In the genomic region with DNA sequence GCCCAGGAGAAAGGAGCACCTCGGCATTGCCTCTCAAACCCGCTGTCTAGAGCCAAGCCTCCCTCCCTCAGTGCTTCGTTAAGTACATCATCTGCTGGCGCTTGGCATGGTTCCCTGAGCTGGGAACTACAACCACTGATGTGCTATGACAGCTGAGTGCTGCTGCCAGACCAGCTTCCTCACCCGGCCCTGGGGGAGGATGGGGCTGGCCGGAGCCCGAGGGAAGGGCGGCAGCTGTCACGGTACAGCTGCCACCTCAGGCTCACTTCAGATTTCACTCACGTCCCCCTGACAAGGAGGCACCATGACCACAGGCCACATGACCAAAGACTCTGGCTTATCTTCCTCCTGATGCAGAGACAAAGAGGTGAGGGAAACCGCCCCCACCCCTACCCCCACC, we compare ENCODE assay signal across 8 mouse cellular contexts. TPM values are rescaled to one million over a fixed set of nuclear protein-coding genes. Genes with fewer than 3 reads are reported as not detected.
DNase-seq lines count a peak whose midpoint lies in the region; ATAC-seq and TF ChIP-seq lines count a peak whose summit lies in the region.

No protein-coding gene starts in this region.

- DNase-seq in urinary bladder, postnatal 36 days (ENCODE audit: low spot score in 2 of 2), result peak; percentile 37 to 74
- no peak for DNase-seq in urinary bladder, postnatal 10 days (ENCODE audit: low spot score)
- peak; percentile 47 for DNase-seq in liver, postnatal 0 days
- no peak for DNase-seq in embryo, embryonic 10 days (ENCODE audit: low spot score)

- no peak for TF ChIP-seq EP300 in liver, postnatal 0 days (IDR thresholded peaks at IDR 0.05; ENCODE audit: low read depth)

- peaks cover 76% of the 10 kb centered on the region for H3K4me1 ChIP-seq in forebrain, embryonic 13.5 days
- H3K4me1 ChIP-seq in heart, embryonic 14.5 days (ENCODE audit: control insufficient read depth in 2 of 2, insufficient read depth in 2 of 2, low read length in 2 of 2), result peaks cover 79 to 91% of the 10 kb centered on the region in 2 experiments
- H3K4me1 ChIP-seq in kidney, embryonic 16.5 days (ENCODE audit: insufficient read depth, low read length), result peaks cover 38% of the 10 kb centered on the region
- peaks cover 27% of the 10 kb centered on the region for H3K4me1 ChIP-seq in liver, postnatal 0 days (ENCODE audit: insufficient read depth)
- H3K4me1 ChIP-seq in neural tube, embryonic 15.5 days, result peaks cover 45% of the 10 kb centered on the region

- WGBS in forebrain, embryonic 13.5 days, result 14% methylated on average over 11 of the region's 11 CpGs
- 15% methylated on average over 11 of the region's 11 CpGs for WGBS in heart, embryonic 14.5 days
- 15% methylated on average over 11 of the region's 11 CpGs for WGBS in kidney, embryonic 16.5 days
- WGBS in liver, postnatal 0 days (ENCODE audit: insufficient replicate concordance), result 13% methylated on average over 11 of the region's 11 CpGs
- WGBS in neural tube, embryonic 15.5 days, result 18% methylated on average over 11 of the region's 11 CpGs

- H3K27me3 ChIP-seq in forebrain, embryonic 13.5 days, result no peaks in the 10 kb centered on the region
- H3K27me3 ChIP-seq in heart, embryonic 14.5 days (ENCODE audit: control insufficient read depth, insufficient read depth, low read length), result no peaks in the 10 kb centered on the region
- H3K27me3 ChIP-seq in kidney, embryonic 16.5 days (ENCODE audit: insufficient read depth, low read length), result no peaks in the 10 kb centered on the region
- no peaks in the 10 kb centered on the region for H3K27me3 ChIP-seq in liver, postnatal 0 days (ENCODE audit: insufficient read depth, low read length)
- H3K27me3 ChIP-seq in neural tube, embryonic 15.5 days (replicated peaks), result no peaks in the 10 kb centered on the region

- TF ChIP-seq CTCF in liver, postnatal 0 days (IDR thresholded peaks at IDR 0.05; ENCODE audit: low read depth), result no peak

- peak; percentile 90 for ATAC-seq in forebrain, embryonic 13.5 days
- peak; percentile 77 for ATAC-seq in heart, embryonic 14.5 days (ENCODE audit: insufficient number of reproducible peaks, insufficient read depth, low FRiP score, low read depth)
- ATAC-seq in kidney, embryonic 16.5 days (ENCODE audit: low FRiP score, low TSS enrichment), result peak; percentile 79
- ATAC-seq in liver, postnatal 0 days, result peak; percentile 8; the same call in 1 of the 2 replicates
- peak; percentile 55 for ATAC-seq in neural tube, embryonic 15.5 days (ENCODE audit: low FRiP score)

- H3K9me3 ChIP-seq in forebrain, embryonic 13.5 days (replicated peaks), result no peaks in the 10 kb centered on the region
- peaks cover 6% of the 10 kb centered on the region; the same call in 1 of the 2 replicates for H3K9me3 ChIP-seq in heart, embryonic 14.5 days (ENCODE audit: control insufficient read depth, low read length)
- peaks cover 6% of the 10 kb centered on the region; the same call in 1 of the 2 replicates for H3K9me3 ChIP-seq in kidney, embryonic 16.5 days (ENCODE audit: low read length)
- H3K9me3 ChIP-seq in liver, postnatal 0 days (ENCODE audit: low read length), result no peaks in the 10 kb centered on the region
- no peaks in the 10 kb centered on the region for H3K9me3 ChIP-seq in neural tube, embryonic 15.5 days (replicated peaks)

- H3K36me3 ChIP-seq in forebrain, embryonic 13.5 days (ENCODE audit: poor library complexity, severe bottlenecking), result peaks cover 12% of the 10 kb centered on the region; the same call in 1 of the 2 replicates
- H3K36me3 ChIP-seq in heart, embryonic 14.5 days (ENCODE audit: control insufficient read depth, insufficient read depth, low read length), result no peaks in the 10 kb centered on the region; the same call in 1 of the 2 replicates
- H3K36me3 ChIP-seq in kidney, embryonic 16.5 days (ENCODE audit: insufficient read depth, low read length), result no peaks in the 10 kb centered on the region
- H3K36me3 ChIP-seq in liver, postnatal 0 days (replicated peaks; ENCODE audit: insufficient read depth, low read length), result peaks cover 8% of the 10 kb centered on the region; the same call in 1 of the 2 replicates
- H3K36me3 ChIP-seq in neural tube, embryonic 15.5 days, result no peaks in the 10 kb centered on the region

- H3K4me3 ChIP-seq in forebrain, embryonic 13.5 days, result no peak overlapping the region
- H3K4me3 ChIP-seq in heart, embryonic 14.5 days (ENCODE audit: control insufficient read depth in 1 of 2, insufficient read depth in 1 of 2, low read depth in 1 of 2, low read length in 2 of 2), result no peak overlapping the region; a peak in 1 of 4 replicates
- no peak overlapping the region for H3K4me3 ChIP-seq in kidney, embryonic 16.5 days (ENCODE audit: low read length)
- no peak overlapping the region for H3K4me3 ChIP-seq in liver, postnatal 0 days (ENCODE audit: low read depth, low read length)
- H3K4me3 ChIP-seq in neural tube, embryonic 15.5 days (replicated peaks), result no peak overlapping the region

- H3K4me2 ChIP-seq in forebrain, embryonic 13.5 days, result peak overlapping the region; percentile 28; the same call in 1 of the 2 replicates
- peak overlapping the region; percentile 35 for H3K4me2 ChIP-seq in heart, embryonic 14.5 days (ENCODE audit: low read length)
- H3K4me2 ChIP-seq in kidney, embryonic 16.5 days (replicated peaks; ENCODE audit: low read depth, low read length), result no peak overlapping the region
- H3K4me2 ChIP-seq in liver, postnatal 0 days (ENCODE audit: low read depth, low read length), result no peak overlapping the region
- H3K4me2 ChIP-seq in neural tube, embryonic 15.5 days, result no peak overlapping the region

- H3K27ac ChIP-seq in forebrain, embryonic 13.5 days, result peak overlapping the region; percentile 83
- peak overlapping the region; percentile 90 to 93 for H3K27ac ChIP-seq in heart, embryonic 14.5 days (replicated peaks in 1 of 2; ENCODE audit: control insufficient read depth in 1 of 2, insufficient read depth in 1 of 2, low read depth in 2 of 2, low read length in 2 of 2)
- H3K27ac ChIP-seq in kidney, embryonic 16.5 days (ENCODE audit: low read length), result peak overlapping the region; percentile 48; the same call in 1 of the 2 replicates
- H3K27ac ChIP-seq in liver, postnatal 0 days (ENCODE audit: low read depth), result peak overlapping the region; percentile 64
- H3K27ac ChIP-seq in neural tube, embryonic 15.5 days (replicated peaks), result peak overlapping the region; percentile 13; the same call in 1 of the 2 replicates

- H3K9ac ChIP-seq in forebrain, embryonic 13.5 days, result peak overlapping the region; percentile 45
- peak overlapping the region; percentile 59; the same call in 1 of the 2 replicates for H3K9ac ChIP-seq in heart, embryonic 14.5 days (ENCODE audit: low read length)
- H3K9ac ChIP-seq in kidney, embryonic 16.5 days (replicated peaks; ENCODE audit: low read length), result no peak overlapping the region
- H3K9ac ChIP-seq in liver, postnatal 0 days (replicated peaks), result no peak overlapping the region
- no peak overlapping the region for H3K9ac ChIP-seq in neural tube, embryonic 15.5 days (replicated peaks)

RNA-seq across cellular contexts. Expression of a gene that starts 59.1 kb away (rescaled TPM):
- 6.5 and 7.2 TPM in 2 replicates for polyA plus RNA-seq in forebrain, embryonic 13.5 days (2015; fragmentation: Nextera tagmentation; extraction: Ambion mirVana)
- polyA plus RNA-seq in heart, embryonic 14.5 days (2014; fragmentation: Nextera tagmentation; extraction: Ambion mirVana), result 15.3 and 19.0 TPM in 2 replicates
- polyA plus RNA-seq in kidney, embryonic 16.5 days (2015; fragmentation: Nextera tagmentation; extraction: Ambion mirVana), result 2.7 and 3.1 TPM in 2 replicates
- 2.5 and 3.2 TPM in 2 replicates for polyA plus RNA-seq in liver, postnatal 0 days (2015; fragmentation: Nextera tagmentation; extraction: Ambion mirVana)
- 3.9 and 4.7 TPM in 2 replicates for polyA plus RNA-seq in neural tube, embryonic 15.5 days (2015; fragmentation: Nextera tagmentation; extraction: Ambion mirVana)

Comparison
In these comparisons a context has a peak if more than half of its experiments do, and no peak if none do; other contexts are left out.
1. DNase-seq: peak in urinary bladder, postnatal 36 days (2 of 2) and liver, postnatal 0 days (single experiment); none in urinary bladder, postnatal 10 days (single experiment) and embryo, embryonic 10 days (single experiment).
2. ATAC-seq: peak in every context shown above with its lines; median percentile 90 in forebrain, embryonic 13.5 days; 79 in kidney, embryonic 16.5 days; 77 in heart, embryonic 14.5 days; 55 in neural tube, embryonic 15.5 days; 8 in liver, postnatal 0 days.
3. H3K27ac ChIP-seq: peak in every context shown above with its lines; median percentile 92 in heart, embryonic 14.5 days; 83 in forebrain, embryonic 13.5 days; 64 in liver, postnatal 0 days; 48 in kidney, embryonic 16.5 days; 13 in neural tube, embryonic 15.5 days.
4. H3K4me2 ChIP-seq: peak in forebrain, embryonic 13.5 days (single experiment) and heart, embryonic 14.5 days (single experiment); none in kidney, embryonic 16.5 days (single experiment), liver, postnatal 0 days (single experiment) and neural tube, embryonic 15.5 days (single experiment).
5. H3K9ac ChIP-seq: peak in forebrain, embryonic 13.5 days (single experiment) and heart, embryonic 14.5 days (single experiment); none in kidney, embryonic 16.5 days (single experiment), liver, postnatal 0 days (single experiment) and neural tube, embryonic 15.5 days (single experiment).